Mouse (Mus musculus): Measurements from ENCODE around the gene Ankrd13a. TPM values are rescaled to one million over a fixed set of nuclear protein-coding genes. Genes with fewer than 3 reads are reported as not detected.
"Not testable (repeated sequence)": the region's sequence is repeated elsewhere in the genome, so short reads cannot be mapped to it uniquely, and the experiment has no call there.

Gene Ankrd13a
- total RNA-seq, 2 experiments from 2014 or later: 68.6 to 91.4 TPM

- peak; percentile 70 to 86 for DNase-seq
These were observed 51.7 kb downstream of the Ankrd13a start for GRCm38 (mm10) chr5:114825978-114826691.

DNA sequence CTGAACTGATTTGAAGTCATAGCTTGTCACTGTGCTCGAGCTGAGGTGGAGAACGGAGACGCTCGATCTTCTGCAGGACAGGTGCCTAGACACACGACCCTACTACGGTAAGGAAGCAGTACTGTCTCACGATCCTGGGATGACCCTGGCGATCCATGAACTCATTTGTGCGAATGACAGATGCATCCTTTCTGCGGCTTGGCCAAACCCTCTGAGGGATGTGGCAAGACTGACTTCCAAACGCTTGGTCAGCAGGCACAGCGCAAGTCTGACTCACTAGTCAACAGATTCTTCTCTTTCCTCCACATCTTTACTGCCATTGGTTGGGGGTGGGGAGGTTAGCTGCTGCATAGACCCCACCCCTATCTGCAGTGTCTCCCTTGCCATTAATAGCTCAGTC, 53.0 kb downstream of the Ankrd13a start:
- peak; percentile 27 to 47 for DNase-seq

DNA sequence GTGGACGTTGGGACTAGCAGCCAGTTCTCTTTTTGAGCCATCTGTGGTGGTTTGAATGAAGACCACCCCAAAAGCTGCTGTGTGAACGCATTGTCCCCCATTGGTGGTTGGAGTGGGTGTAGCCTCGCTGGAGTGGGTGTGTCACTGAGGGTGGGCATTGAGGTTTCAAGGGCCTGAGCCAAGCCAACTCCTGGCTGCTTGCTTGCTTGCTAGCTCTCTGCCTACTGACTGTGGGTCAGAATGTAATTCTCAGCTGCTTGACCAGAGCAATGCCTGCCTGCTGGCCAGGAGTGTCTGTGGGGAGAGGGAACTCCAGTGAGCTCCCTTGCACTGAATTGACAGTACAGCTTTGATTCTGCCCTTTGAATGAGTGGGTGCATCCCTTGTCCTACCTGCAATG, 55.3 kb downstream of the Ankrd13a start:
- no peak for DNase-seq

GRCm38 (mm10) chr5:114836886-114837285, 62.4 kb downstream of the Ankrd13a start:
- DNase-seq: no peak

DNA sequence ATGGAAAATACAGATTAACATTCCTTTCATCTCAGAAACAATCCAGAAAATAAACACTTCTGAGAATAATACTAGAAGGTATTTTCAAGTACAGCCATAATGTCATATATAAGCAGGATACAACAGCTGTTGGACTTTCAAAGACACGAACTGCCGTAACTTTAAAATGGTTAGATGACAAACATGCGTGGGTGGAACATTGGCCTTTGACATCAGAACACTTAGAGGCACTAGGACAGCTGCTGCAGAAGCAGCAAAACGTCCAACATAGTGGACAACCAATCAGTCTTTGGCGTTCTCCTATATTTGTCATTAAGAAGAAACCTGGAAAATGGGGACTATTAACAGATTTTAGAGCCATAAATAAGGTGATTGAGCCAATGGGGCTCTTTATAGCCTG, 66.0 kb downstream of the Ankrd13a start:
- not testable (repeated sequence) for DNase-seq

GRCm38 (mm10) chr5:114842155-114842554, 67.7 kb downstream of the Ankrd13a start:
- not testable (repeated sequence) for DNase-seq

DNA sequence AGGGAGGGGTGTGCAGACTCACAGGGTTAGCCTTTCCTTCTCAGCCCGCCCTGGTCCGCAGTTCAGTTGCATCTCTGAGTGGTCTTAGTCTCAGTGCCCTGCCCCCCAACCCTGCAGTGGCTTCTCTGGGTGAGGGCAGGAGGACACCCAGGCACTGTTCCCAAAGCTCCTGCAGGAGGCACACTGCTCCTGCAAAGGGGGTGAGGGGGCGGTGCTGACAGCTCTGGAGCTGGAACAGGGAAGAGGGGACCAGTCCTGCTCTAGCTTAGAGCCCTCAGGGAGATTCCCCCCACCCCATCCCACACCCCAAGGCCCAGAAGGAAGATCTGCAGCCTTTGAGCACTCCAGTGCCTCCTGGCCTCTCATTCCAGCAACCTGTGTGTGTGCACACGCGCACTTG, 68.2 kb downstream of the Ankrd13a start:
- no peak for DNase-seq

GRCm38 (mm10) chr5:114844371-114844770, 69.9 kb downstream of the Ankrd13a start:
- not testable (repeated sequence) for DNase-seq

DNA sequence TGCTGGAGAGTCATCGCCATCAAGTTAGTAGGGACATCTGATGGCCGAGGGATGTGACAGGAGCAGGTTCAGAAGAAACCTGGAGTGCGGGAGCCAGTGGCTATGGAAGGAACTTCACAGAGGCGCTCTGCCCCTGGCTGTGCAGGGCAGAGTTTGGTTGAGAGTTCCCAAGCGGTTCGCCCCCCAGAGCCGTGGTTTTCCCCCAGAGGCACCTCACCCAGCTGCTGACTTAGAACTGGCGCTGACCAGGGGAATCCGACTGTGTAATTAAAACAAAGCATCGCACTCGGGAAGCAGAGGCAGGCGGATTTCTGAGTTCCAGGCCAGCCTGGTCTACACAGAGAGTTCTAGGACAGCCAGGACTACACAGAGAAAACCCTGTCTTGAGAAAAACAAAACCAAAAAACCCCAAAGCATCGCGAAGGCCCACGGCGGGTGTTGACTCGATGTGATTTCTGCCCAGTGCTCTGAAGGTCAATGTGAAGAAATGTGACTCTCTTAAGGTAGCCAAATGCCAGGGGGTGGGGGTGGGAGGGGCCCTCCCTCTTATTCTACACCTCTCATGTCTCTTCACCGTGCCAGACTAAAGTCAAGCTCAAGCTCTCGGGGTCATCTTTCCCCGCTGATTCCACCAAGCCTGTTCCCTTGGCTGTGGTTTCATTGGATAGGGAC, 77.2 kb downstream of the Ankrd13a start:
- DNase-seq: no peak

- DNase-seq: not testable (repeated sequence)
These were observed 78.9 kb downstream of the Ankrd13a start, which contains the start of gene 4930519G04Rik for GRCm38 (mm10) chr5:114853364-114853763. 4930519G04Rik (plus strand) TSS chr5:114853664.

Small RNA genes within 50 kb of the gene (microRNA-seq; reads per million reads assigned to microRNA genes)
- gene Mir6240: 18.7 reads per million, percentile 32 among the genes with 10 or more reads in this experiment

Other genes starting within 250 kb of the Ankrd13a start
- gene Fam222a, start 206.7 kb upstream of the Ankrd13a start, total RNA-seq (2021): 100 to 1,000 TPM in 1 of 2 experiments, 10 to 100 TPM in 1; 52.1 to 118 TPM
- gene Trpv4, start 116.3 kb upstream of the Ankrd13a start, total RNA-seq (2021): 1 to 10 TPM; 1.5 to 2.7 TPM
- 10 to 100 TPM; 50.8 to 60.5 TPM for gene Gltp, start 83.7 kb upstream of the Ankrd13a start, total RNA-seq (2021)
- 1 to 10 TPM; 7.6 to 8.9 TPM for gene Tchp, start 66.9 kb upstream of the Ankrd13a start, total RNA-seq (2021)
- gene Git2, start 840 bp downstream of the Ankrd13a start, total RNA-seq (2021): 10 to 100 TPM; 35.3 to 36.6 TPM
- gene 1500011B03Rik, start 48.8 kb downstream of the Ankrd13a start, total RNA-seq (2021): 10 to 100 TPM; 32.2 to 40.7 TPM
- not detected for gene 4930519G04Rik, start 79.0 kb downstream of the Ankrd13a start, total RNA-seq (2021)
- gene Gm9936, start 84.0 kb downstream of the Ankrd13a start, total RNA-seq (2021): not detected
- 10 to 100 TPM; 14.9 to 17.2 TPM for gene Oasl2, start 122.3 kb downstream of the Ankrd13a start, total RNA-seq (2021)
- 1 to 10 TPM; 1.8 to 2.4 TPM for gene Oasl1, start 148.6 kb downstream of the Ankrd13a start, total RNA-seq (2021)
- gene 2210016L21Rik, start 167.5 kb downstream of the Ankrd13a start, total RNA-seq (2021): 10 to 100 TPM; 41.4 to 45.7 TPM
- under 1 TPM in 1 of 2 experiments, not detected in 1; 0.10 TPM for gene Hnf1a, start 196.4 kb downstream of the Ankrd13a start, total RNA-seq (2021)
- 10 to 100 TPM; 52.0 to 54.1 TPM for gene Sppl3, start 236.5 kb downstream of the Ankrd13a start, total RNA-seq (2021)

Data from adrenal gland, postnatal 36 days (tissue).